Mouse (Mus musculus) embryo, embryonic 10 days (tissue): ENCODE results near the gene C2cd4b.

Source experiments
- DNase-seq: peaks from one replicate; pipeline ENCODE4 v3.0.0-alpha.2; 2015; ENCODE audit warnings: low spot score

Gene C2cd4b

GRCm38 (mm10) chr9:67759163-67759955, at the start of gene C2cd4b:
Gene C2cd4b, plus strand, starts transcription at chr9:67759437.
- DNase-seq, result peak; percentile 65

GRCm38 (mm10) chr9:67711051-67711877, 48.0 kb upstream of the C2cd4b start:
- DNase-seq, result peak; percentile 91

DNA sequence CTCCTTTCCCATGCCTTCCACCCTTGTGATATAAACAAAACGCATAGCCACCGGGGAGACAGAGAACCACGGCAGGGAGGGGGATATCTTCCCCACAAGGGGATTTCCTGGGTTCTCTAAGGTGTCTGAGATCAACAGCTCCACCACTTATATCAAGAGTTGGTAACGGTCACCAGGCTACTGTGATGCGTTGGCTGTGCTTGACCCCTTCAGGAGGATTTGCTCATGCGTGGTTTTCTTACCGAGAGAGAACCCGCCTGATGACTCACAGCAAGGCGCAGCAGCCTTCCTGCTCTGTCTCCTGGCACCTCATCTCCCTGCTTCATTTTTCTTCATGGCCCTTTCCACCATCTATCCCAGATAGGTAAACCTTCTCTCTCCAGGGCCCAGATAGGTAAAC, 47.1 kb upstream of the C2cd4b start:
- no peak for DNase-seq

- no peak for DNase-seq
Measured at GRCm38 (mm10) chr9:67717081-67717480, 42.2 kb upstream of the C2cd4b start.

DNA sequence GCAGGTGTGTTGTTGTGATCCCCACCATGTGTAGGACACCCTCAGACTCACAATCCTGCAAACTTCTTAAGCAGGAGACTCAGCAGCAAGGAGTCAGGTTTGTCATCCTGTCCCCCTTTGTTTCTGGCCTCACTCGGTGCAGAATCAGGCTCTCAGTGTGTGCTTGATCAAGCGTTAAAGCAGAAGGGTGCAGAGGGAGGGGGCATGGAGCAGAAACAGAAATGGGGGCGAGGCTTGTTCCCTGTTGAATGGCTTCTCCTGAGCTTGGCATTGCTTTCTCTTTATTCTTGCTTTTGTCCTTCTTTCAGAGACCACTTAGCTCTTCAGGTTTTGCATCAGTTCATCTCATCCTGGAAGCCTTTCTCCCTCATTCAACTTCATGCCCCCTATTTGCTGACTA, 40.6 kb upstream of the C2cd4b start:
- peak; percentile 10 for DNase-seq

DNA sequence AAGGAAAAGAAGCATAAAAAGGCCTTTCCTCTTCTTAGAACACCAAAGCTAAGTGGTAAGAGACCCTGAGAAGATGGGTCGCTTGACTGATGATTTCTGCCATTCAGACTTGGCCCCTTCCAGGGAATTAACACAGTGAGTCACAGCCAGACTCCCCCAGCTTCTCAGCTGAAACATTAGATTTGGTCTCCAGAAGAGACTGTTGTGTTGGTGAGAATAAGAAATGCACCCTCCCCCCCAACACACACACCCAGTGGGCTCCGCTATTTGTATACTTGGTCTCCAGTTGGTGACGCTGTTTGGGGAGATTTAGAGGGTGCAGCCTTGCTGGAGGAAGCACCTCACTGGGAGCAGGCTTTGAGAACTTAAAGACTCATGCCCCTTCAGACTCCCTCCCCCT, 39.1 kb upstream of the C2cd4b start:
- DNase-seq, result no peak

GRCm38 (mm10) chr9:67722378-67722777, 36.9 kb upstream of the C2cd4b start:
- DNase-seq, result no peak

GRCm38 (mm10) chr9:67725196-67725595, 34.0 kb upstream of the C2cd4b start:
- DNase-seq, result no peak

DNA sequence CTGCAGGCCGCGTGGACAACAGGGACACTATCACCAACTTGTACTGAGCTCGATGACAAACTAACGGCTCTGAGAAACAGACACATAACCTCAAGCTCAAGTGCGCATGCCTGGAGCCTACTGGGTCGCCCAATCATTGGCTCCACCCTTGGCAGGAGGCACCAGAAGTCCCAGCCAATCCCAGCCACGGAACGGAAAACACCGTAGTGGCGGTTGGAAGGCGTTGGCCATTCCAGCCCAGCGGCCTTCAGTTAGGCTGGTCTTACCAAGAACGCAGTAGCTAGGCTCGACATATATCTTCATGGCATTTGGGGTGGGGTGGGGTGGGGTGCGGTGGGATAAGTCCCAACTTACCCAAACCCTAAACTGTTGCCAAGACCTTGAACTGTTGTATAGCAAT, 25.5 kb upstream of the C2cd4b start:
- DNase-seq, result no peak

GRCm38 (mm10) chr9:67735426-67735825, 23.8 kb upstream of the C2cd4b start:
- DNase-seq, result peak; percentile 77

- DNase-seq, result no peak
Measured at GRCm38 (mm10) chr9:67741256-67741655, 18.0 kb upstream of the C2cd4b start.

GRCm38 (mm10) chr9:67753411-67754182, 5.6 kb upstream of the C2cd4b start:
- DNase-seq, result no peak

DNA sequence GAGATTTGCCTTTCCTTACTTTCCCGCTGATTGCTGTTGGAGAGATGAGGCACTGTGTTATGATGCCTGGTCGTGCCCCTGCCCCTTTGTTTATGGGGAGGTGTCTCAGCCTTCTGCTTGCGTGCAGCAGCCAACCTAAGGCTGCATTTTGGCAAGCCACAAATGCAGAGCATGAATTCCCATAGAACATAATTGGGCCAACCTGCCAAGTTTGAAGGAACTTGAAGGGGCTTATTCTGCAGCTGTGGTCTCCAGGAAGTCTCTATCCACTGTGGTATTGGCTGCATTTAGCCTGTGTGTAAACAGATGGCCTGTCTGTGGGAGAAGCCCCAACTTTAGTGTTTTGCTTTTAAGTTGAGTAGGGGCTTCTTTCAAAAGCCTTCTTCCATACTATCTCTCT, 4.5 kb upstream of the C2cd4b start:
- no peak for DNase-seq

DNA sequence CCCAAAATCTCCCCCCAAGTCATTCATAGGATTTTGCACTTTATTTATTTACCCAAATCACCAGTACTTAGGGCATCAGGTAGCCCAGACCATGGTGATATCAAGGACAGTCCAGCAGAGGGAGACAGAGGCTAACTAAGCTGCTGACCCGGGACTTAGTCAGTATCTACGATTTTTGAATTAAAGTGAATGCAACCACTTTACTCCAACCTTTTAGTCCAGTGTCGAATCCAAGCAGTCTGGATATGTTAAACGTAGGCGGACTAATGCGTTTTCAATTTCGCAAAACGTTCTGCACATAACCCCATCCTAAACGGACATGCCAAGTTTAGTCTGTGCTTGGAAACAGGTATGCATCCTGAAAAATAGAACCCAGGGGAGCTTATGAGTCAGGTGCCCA, 551 bp upstream of the C2cd4b start:
- DNase-seq, result peak; percentile 90

DNA sequence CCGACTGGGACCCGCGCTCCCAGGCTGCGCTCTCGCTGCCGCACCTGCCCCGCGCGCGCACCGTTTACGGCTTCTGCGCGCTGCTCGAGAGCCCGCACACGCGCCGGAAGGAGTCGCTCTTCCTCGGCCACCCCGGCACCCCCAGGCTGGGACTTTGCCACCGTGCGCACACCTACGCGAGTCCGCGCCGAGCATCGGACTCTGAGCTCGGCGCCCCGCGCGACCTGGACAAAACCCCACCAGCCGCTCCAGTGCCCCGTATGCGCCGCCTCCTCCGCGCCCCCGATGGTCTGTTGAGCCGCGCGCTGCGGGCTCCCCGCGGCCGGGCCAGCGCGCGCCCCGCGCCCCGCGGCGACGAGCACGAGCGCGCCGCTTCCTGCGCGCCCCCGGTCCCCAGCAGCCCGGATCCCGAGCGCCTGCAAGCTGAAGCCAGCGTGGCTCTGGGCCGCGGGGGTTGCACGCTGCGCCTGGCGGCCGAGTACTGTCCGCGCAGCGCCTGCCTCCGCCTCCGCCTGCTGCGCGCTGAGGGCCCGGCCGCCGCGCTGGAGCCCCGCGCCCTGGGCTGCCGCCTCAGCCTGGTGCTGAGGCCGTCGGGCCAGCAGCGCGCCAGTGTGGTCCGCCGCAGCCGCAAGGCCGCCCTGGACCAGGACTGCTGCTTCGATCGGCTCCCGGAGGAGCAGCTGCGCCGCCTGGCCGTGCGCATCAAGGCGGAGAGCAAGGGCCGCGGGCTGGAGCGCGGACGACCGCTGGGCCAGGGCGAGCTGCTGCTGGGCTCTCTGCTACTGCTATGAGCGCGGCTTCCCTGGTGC, 923 bp downstream of the C2cd4b start:
- DNase-seq, result peak; percentile 68

GRCm38 (mm10) chr9:67760991-67761390, 1.8 kb downstream of the C2cd4b start:
- DNase-seq, result no peak

DNA sequence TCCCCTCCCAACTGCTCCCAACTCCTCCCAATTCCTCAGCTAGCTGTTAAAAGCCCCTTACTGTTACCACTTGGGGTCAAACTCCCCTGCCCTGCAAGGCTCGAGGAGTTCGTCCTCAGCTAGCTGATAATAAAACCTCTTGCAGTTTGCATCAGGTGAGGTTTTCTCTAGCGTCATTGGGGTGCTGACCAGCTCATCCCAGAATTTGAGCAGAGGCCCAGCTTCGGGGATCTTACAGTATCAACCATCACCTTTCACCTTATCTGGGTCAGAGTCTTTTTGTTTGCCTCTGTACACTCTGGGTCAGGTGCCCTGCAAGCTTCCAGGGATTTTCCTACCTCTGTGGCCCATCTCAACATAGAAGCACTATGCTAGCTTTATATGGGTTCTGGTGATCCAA, 4.1 kb downstream of the C2cd4b start:
- no peak for DNase-seq

- no peak for DNase-seq
Measured at GRCm38 (mm10) chr9:67766405-67766804, 7.2 kb downstream of the C2cd4b start.

DNA sequence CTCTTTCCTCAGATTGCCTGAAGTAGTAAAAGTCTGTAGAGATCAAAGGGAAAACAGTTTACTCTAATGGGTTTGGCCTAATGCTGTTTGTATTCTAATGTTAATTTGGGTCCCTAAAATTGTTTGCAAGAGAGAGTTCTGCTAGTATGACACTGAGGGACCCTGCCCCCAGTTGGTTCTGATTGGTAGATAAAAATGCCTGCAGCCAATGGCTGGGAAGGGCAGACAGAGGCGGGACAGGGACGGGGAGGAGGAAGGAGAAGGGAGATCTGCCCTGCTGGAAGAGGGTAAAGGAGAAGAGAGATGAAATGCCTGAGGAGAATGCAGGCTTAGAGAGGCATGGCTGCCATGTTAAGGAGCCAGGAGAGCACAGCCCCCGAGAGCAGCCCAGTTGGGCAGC, 7.7 kb downstream of the C2cd4b start:
- DNase-seq, result no peak

GRCm38 (mm10) chr9:67768843-67769242, 9.6 kb downstream of the C2cd4b start:
- DNase-seq, result no peak

DNA sequence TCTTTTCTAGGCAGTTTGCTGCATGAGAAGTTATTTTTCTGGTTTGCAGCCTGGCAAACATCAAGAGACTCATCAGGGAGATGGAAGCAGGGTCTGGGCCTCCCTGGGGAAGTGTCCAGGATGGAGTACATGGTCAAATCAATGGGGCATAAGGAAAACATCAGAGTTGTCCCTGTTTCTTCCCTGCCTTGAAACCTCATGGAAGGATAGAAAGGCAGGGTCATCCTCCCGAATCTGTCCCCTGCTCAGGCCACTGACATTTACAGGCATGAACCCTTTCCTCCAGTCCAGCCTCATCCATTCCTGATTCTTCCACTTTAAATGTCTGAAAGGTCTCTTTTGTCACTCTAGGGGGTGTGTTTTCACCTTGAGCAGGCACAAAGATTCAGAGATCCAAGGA, 10.2 kb downstream of the C2cd4b start:
- no peak for DNase-seq

GRCm38 (mm10) chr9:67771293-67771692, 12.1 kb downstream of the C2cd4b start:
- no peak for DNase-seq
